ENCODE assay signal across 24 mouse cellular contexts in the genomic region with DNA sequence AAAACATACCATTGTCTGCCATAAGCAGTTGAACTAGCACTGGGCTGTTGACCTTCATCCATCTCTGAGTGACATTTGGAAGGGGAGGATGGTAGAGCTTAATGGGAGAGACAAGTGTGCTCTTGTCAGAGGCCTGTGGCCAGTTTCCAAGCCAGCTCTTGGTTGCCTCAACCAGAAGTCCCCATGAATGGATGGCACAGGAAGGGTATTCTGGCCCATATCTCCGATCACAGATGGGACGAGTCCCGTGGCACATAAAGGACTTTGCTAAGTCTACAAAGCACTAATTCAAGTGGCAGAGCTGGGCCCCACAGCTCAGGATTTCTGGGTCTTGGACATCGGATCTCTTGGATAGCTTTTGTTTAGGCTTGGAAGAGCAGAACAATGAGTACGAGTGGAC.
A peak's percentile ranks its signal among the peaks of the same experiment; 100 is the strongest.
DNase-seq lines count a peak whose midpoint lies in the region; TF ChIP-seq lines count a peak whose summit lies in the region.
"Had no signal": no experiment of that assay in that cellular context is flagged by ENCODE, and none has a peak within 500 bp of the region (broad histone marks: within the 10 kb centered on the region; RNA-seq: fewer than 3 reads in every experiment).

No protein-coding gene starts in this region.

- no peaks in the 10 kb centered on the region for H3K36me3 ChIP-seq in heart, embryonic 10.5 days
- H3K36me3 ChIP-seq: embryonic facial prominence, embryonic 13.5 days; embryonic facial prominence, embryonic 15.5 days; forebrain, embryonic 10.5 days; forebrain, embryonic 12.5 days; G1E had no signal

- intact Hi-C loops in heart, postnatal 36 days (cut with DNase I): no loop called here

- H3K4me3 ChIP-seq in cerebellum, adult 2 months (replicated peaks; ENCODE audit: insufficient read depth, low read depth, low read length): no peak overlapping the region
- no peak overlapping the region for H3K4me3 ChIP-seq in heart, embryonic 10.5 days
- H3K4me3 ChIP-seq: embryonic facial prominence, embryonic 13.5 days; embryonic facial prominence, embryonic 15.5 days; erythroblast, embryonic 14.5 days; forebrain, embryonic 10.5 days; forebrain, embryonic 12.5 days had no signal

- no peak for TF ChIP-seq CTCF in cerebellum, adult 2 months (IDR thresholded peaks at IDR 0.05; ENCODE audit: borderline replicate concordance, insufficient read depth, low read depth, low read length)

- no peak for TF ChIP-seq POLR2A in cerebellum, adult 2 months (IDR thresholded peaks at IDR 0.05; ENCODE audit: borderline replicate concordance, insufficient read depth, low read length)

- H3K27me3 ChIP-seq in cerebellum, adult 2 months (ENCODE audit: control insufficient read depth, insufficient read depth, low read length): no peaks in the 10 kb centered on the region
- no peaks in the 10 kb centered on the region for H3K27me3 ChIP-seq in heart, embryonic 10.5 days (ENCODE audit: insufficient read depth, poor library complexity, severe bottlenecking)
- H3K27me3 ChIP-seq: CH12.LX; embryonic facial prominence, embryonic 13.5 days; embryonic facial prominence, embryonic 15.5 days; forebrain, embryonic 12.5 days had no signal

- H3K9me3 ChIP-seq in heart, embryonic 10.5 days: no peaks in the 10 kb centered on the region
- H3K9me3 ChIP-seq: embryonic facial prominence, embryonic 13.5 days; embryonic facial prominence, embryonic 15.5 days; forebrain, embryonic 10.5 days; forebrain, embryonic 12.5 days; G1E had no signal

- WGBS in cerebellum, adult 2 months: 61% methylated on average over 5 of the region's 5 CpGs
- WGBS in heart, embryonic 10.5 days: 87% methylated on average over 5 of the region's 5 CpGs

- H3K27ac ChIP-seq in cerebellum, adult 2 months (ENCODE audit: insufficient read depth, low read length): peak overlapping the region; percentile 39; the same call in 1 of the 2 replicates
- no peak overlapping the region for H3K27ac ChIP-seq in heart, embryonic 10.5 days
- H3K27ac ChIP-seq: embryonic facial prominence, embryonic 13.5 days; embryonic facial prominence, embryonic 15.5 days; forebrain, embryonic 10.5 days; forebrain, embryonic 12.5 days had no signal

- peak in 1 of 2 experiments; percentile 10 for DNase-seq in cerebellum, adult 2 months
- no peak for DNase-seq in cerebellum, postnatal 14 days
- peak; percentile 7 for DNase-seq in heart, embryonic 10.5 days (ENCODE audit: low spot score)
- no peak for DNase-seq in heart, postnatal 36 days
- DNase-seq in layer of hippocampus, adult 9-11 months: peak; percentile 59
- DNase-seq in layer of hippocampus, adult 9-10 months (ENCODE audit: low spot score): no peak
- DNase-seq in telencephalon, adult 2 months (ENCODE audit: low read depth, low spot score): peak; percentile 80
- DNase-seq in adrenal gland, postnatal 10 days: no peak
- DNase-seq: adrenal gland, adult 2 months; adrenal gland, postnatal 14 days; adrenal gland, postnatal 36 days; B cell, adult 2 months; cerebellum, adult 11 months; cerebellum, adult 18-20 months; cerebellum, adult 9-10 months; cerebellum, postnatal 36 days; embryo, embryonic 11 days had no signal

- H3K4me1 ChIP-seq in cerebellum, adult 2 months (ENCODE audit: control insufficient read depth, insufficient read depth, low read length): peaks cover 3% of the 10 kb centered on the region; the same call in 1 of the 2 replicates
- peaks cover 21% of the 10 kb centered on the region; the same call in 1 of the 2 replicates for H3K4me1 ChIP-seq in heart, embryonic 10.5 days

Comparison
In these comparisons a context has a peak if more than half of its experiments do, and no peak if none do; other contexts are left out.
1. DNase-seq: peak in heart, embryonic 10.5 days (single experiment), layer of hippocampus, adult 9-11 months (single experiment) and telencephalon, adult 2 months (single experiment); none in cerebellum, postnatal 14 days (0 of 2), heart, postnatal 36 days (0 of 2), layer of hippocampus, adult 9-10 months (single experiment) and adrenal gland, postnatal 10 days (single experiment).